Mouse (Mus musculus) forebrain, embryonic 16.5 days (tissue): ENCODE measurements around the gene Asb5. TPM values are rescaled to one million over a fixed set of nuclear protein-coding genes. Genes with fewer than 3 reads are reported as not detected.

Experiments
- ATAC-seq: fragments of 200-750 bp; cut with Nextera tagmentation; 2 replicates; pipeline ENCODE4 v1.8.0; 2017; ENCODE audit warnings: mild to moderate bottlenecking, moderate library complexity
- H3K27ac ChIP-seq: fragments of 300-500 bp; sonication (generic); 2 replicates; pipeline ENCODE4 v1.5.1; 2014; ENCODE audit warnings: low read length, control low read depth
- H3K27me3 ChIP-seq: fragments of 300-500 bp; sonication (generic); replicated peaks from 2 replicates; pipeline ENCODE4 v1.6.1; 2014; ENCODE audit warnings: low read length; ENCODE audit not compliant: control insufficient read depth, insufficient read depth
- H3K36me3 ChIP-seq: fragments of 300-500 bp; sonication (generic); 2 replicates; pipeline ENCODE4 v1.6.1; 2014; ENCODE audit not compliant: control insufficient read depth, insufficient read depth
- H3K4me1 ChIP-seq: fragments of 300-500 bp; sonication (generic); replicated peaks from 2 replicates; pipeline ENCODE4 v1.6.1; 2014; ENCODE audit warnings: low read length; ENCODE audit not compliant: control insufficient read depth, insufficient read depth
- H3K4me2 ChIP-seq: fragments of 300-500 bp; sonication (generic); 2 replicates; pipeline ENCODE4 v1.6.1; 2014; ENCODE audit warnings: mild to moderate bottlenecking, low read length, control low read depth
- H3K4me3 ChIP-seq: fragments of 300-500 bp; sonication (generic); replicated peaks from 2 replicates; pipeline ENCODE4 v1.5.1; 2014; ENCODE audit warnings: mild to moderate bottlenecking, low read length, control low read depth
- H3K9ac ChIP-seq: fragments of 300-500 bp; sonication (generic); replicated peaks from 2 replicates; pipeline ENCODE4 v1.6.1; 2014; ENCODE audit warnings: low read depth, low read length, control low read depth
- H3K9me3 ChIP-seq: fragments of 300-500 bp; sonication (generic); 2 replicates; pipeline ENCODE4 v1.6.1; 2016; ENCODE audit warnings: low read length; ENCODE audit not compliant: control insufficient read depth
- WGBS: fragments of 180-500 bp; shearing (Covaris S2); extraction: QIAGEN DNeasy Blood & Tissue Kit; methylation state at CpG from one replicate; pipeline ENCODE4 v1.1.7; 2014; 5-methylcytosine and 5-hydroxymethylcytosine counted together
- polyA plus RNA-seq: library from polyadenylated mRNA; unstranded; fragments of >200 nt; fragmentation: Nextera tagmentation; extraction: Ambion mirVana; gene quantifications from 2 replicates; pipeline ENCODE4 v1.2.1, GENCODE M21; 2015

Gene Asb5
- polyA plus RNA-seq, 1 experiment from 2014 or later: 6.3 TPM

GRCm38 (mm10) chr8:54525606-54526005 is 3.8 kb upstream of the Asb5 start:
- H3K4me2 ChIP-seq: no peak overlapping the region
- H3K4me1 ChIP-seq: peaks cover 19% of the 10 kb centered on the region
- H3K9me3 ChIP-seq: no peaks in the 10 kb centered on the region
- H3K9ac ChIP-seq: no peak overlapping the region
- 91% methylated on average over 2 of the region's 2 CpGs for WGBS
- no peak overlapping the region for H3K27ac ChIP-seq
- peaks cover 4% of the 10 kb centered on the region; the same call in 1 of the 2 replicates for H3K36me3 ChIP-seq
- ATAC-seq: no peak
- H3K27me3 ChIP-seq: no peaks in the 10 kb centered on the region
- H3K4me3 ChIP-seq: no peak overlapping the region

DNA sequence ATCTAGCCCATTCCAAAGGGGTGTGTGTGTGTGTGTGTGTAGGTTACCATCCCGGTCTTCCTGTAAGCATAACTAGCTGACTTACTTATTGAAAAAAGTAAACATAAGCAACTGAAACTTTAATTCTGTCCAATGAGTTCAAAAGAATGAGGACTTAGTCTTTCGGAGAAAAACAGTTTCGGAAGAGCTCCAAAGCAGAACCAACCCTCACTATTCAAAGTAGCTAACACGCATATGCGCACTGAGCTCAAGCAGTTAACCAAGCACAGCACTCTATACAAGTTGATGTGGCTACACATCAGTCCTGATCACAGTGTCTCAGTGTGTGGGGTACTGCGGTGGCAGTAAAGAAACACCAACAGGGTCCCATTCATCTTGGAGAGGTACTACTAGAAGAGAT is 2.7 kb upstream of the Asb5 start:
- no peak for ATAC-seq
- H3K4me1 ChIP-seq: peaks cover 19% of the 10 kb centered on the region
- no peaks in the 10 kb centered on the region for H3K9me3 ChIP-seq
- H3K9ac ChIP-seq: no peak overlapping the region
- WGBS: 95% methylated on average over 6 of the region's 6 CpGs
- H3K4me2 ChIP-seq: no peak overlapping the region
- no peak overlapping the region for H3K27ac ChIP-seq
- H3K27me3 ChIP-seq: no peaks in the 10 kb centered on the region
- H3K4me3 ChIP-seq: no peak overlapping the region
- no peaks in the 10 kb centered on the region for H3K36me3 ChIP-seq

- no peaks in the 10 kb centered on the region for H3K36me3 ChIP-seq
- H3K27ac ChIP-seq: no peak overlapping the region
- peaks cover 19% of the 10 kb centered on the region for H3K4me1 ChIP-seq
- no peak for ATAC-seq
- peak overlapping the region; percentile 76 for H3K4me2 ChIP-seq
- 41% methylated on average over 7 of the region's 7 CpGs for WGBS
- no peaks in the 10 kb centered on the region for H3K9me3 ChIP-seq
- peak overlapping the region; percentile 95; the same call in 1 of the 2 replicates for H3K9ac ChIP-seq
- no peaks in the 10 kb centered on the region for H3K27me3 ChIP-seq
- H3K4me3 ChIP-seq: peak overlapping the region; percentile 96
These were observed 809 bp upstream of the Asb5 start for GRCm38 (mm10) chr8:54528571-54528970.

GRCm38 (mm10) chr8:54535172-54535571 is 5.8 kb downstream of the Asb5 start:
- Histone ChIP-seq H3K4me1 (peaks cover 4% of the 10 kb centered on the region), H3K27me3 (no peaks in the 10 kb centered on the region), H3K4me2 (no peak overlapping the region), H3K9me3 (no peaks in the 10 kb centered on the region), H3K27ac (no peak overlapping the region), H3K36me3 (no peaks in the 10 kb centered on the region), H3K4me3 (no peak overlapping the region), H3K9ac (no peak overlapping the region)
- 77% methylated on average over 5 of the region's 5 CpGs for WGBS
- no peak for ATAC-seq

- H3K4me2 ChIP-seq: no peak overlapping the region
- H3K4me3 ChIP-seq: no peak overlapping the region
- H3K9ac ChIP-seq: no peak overlapping the region
- ATAC-seq: 0 out of 2 replicates have a peak, but pooled peaks have one; percentile 18
- H3K27me3 ChIP-seq: no peaks in the 10 kb centered on the region
- no peaks in the 10 kb centered on the region for H3K36me3 ChIP-seq
- no peak overlapping the region for H3K27ac ChIP-seq
- no peaks in the 10 kb centered on the region for H3K4me1 ChIP-seq
- no peaks in the 10 kb centered on the region for H3K9me3 ChIP-seq
- 95% methylated on average over 3 of the region's 3 CpGs for WGBS
These were observed 7.9 kb downstream of the Asb5 start for GRCm38 (mm10) chr8:54537285-54537684.

DNA sequence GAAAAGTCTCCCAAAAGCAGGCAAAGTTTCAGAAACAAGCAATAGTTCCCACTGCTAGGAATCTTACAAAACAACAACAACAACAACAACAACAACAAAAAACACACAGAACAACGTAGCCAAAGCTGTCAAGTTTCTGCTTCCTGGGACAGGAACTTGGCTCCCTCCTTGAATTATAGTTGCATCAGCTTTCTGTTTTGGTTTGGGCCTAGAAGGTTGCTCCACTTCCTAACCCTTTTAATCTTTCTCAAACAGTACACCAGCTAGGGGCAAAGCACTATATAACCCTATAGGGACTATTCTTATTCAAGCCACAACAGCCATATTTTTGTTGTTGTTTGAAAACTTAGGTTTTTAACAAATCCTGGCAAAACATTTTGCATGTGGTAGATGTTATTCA is 12.0 kb downstream of the Asb5 start:
- Histone ChIP-seq H3K4me3 (no peak overlapping the region), H3K4me1 (no peaks in the 10 kb centered on the region), H3K9me3 (no peaks in the 10 kb centered on the region), H3K9ac (no peak overlapping the region), H3K4me2 (no peak overlapping the region), H3K27ac (no peak overlapping the region), H3K27me3 (no peaks in the 10 kb centered on the region), H3K36me3 (no peaks in the 10 kb centered on the region)
- no peak for ATAC-seq
- WGBS: 80% methylated on average over 1 of the region's 1 CpGs

DNA sequence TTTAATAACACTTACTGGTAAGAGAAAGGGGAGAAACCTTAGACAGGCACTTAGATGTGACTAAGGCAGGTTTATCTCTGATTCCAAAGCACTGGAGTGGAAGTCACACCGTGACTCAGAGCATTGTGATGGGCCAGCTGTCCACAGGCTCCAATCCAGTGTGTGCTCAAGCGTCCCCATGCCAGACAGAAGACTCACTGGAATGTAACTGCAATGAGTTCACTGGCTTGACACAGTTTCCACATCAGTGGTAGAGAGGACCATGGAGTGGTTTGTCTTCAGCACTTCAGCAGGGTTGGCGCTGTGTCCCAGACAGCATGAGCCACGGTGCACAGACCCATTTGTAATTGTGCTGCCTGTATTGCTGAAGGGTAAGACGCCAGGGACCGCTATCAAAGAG is 19.0 kb downstream of the Asb5 start:
- no peaks in the 10 kb centered on the region for H3K9me3 ChIP-seq
- H3K9ac ChIP-seq: no peak overlapping the region
- H3K4me2 ChIP-seq: no peak overlapping the region
- H3K4me1 ChIP-seq: no peaks in the 10 kb centered on the region
- H3K4me3 ChIP-seq: no peak overlapping the region
- 73% methylated on average over 6 of the region's 6 CpGs for WGBS
- H3K27me3 ChIP-seq: no peaks in the 10 kb centered on the region
- no peak for ATAC-seq
- H3K27ac ChIP-seq: no peak overlapping the region
- no peaks in the 10 kb centered on the region for H3K36me3 ChIP-seq

DNA sequence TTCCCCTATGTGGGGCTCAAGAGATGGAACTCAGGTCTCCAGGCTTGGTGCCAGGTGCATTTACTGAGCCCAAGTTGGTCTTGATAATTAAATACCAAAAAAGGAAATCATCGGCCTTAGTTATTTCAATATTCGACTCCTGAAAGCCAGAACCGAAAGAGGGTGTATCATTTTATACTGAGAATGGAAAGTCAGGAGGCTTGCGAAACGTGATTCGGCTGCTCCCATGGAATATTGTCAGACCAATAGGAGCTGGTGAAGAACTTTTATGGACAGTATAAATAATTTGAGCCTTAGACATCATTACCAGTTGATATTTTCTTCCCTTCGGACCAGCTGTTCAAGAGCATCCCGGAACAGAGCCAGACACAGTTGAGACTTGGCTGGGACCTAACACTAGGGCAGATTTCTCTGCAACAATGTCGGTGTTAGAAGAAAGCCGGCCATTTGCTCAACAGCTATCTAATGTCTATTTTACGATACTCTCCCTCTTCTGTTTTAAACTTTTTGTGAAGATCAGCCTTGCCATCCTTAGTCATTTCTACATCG is 20.7 kb downstream of the Asb5 start:
- Histone ChIP-seq H3K9ac (no peak overlapping the region), H3K4me2 (no peak overlapping the region), H3K36me3 (no peaks in the 10 kb centered on the region), H3K27me3 (no peaks in the 10 kb centered on the region), H3K4me1 (no peaks in the 10 kb centered on the region), H3K4me3 (no peak overlapping the region), H3K27ac (no peak overlapping the region), H3K9me3 (no peaks in the 10 kb centered on the region)
- ATAC-seq: no peak
- WGBS: 95% methylated on average over 12 of the region's 12 CpGs

DNA sequence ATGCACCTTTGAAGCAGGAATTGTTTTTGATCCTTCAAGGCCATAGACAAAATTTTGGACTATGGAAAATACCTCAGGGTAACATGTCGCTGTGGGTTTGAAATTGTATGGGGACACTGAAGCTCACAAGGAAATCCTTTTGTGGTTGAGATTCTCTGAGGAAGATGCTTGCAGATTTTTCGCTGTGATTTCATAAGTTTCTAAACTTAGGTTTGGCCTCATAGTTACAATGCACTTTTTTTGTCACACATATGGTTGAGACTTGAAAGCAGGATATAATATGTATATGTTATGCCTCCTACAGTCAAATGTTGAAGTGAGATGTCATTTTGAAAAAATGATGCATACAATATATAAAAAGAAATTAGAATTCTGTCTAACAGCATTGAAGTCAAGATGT is 25.5 kb downstream of the Asb5 start:
- Histone ChIP-seq H3K4me3 (no peak overlapping the region), H3K4me1 (no peaks in the 10 kb centered on the region), H3K27ac (no peak overlapping the region), H3K27me3 (no peaks in the 10 kb centered on the region), H3K9me3 (no peaks in the 10 kb centered on the region), H3K9ac (no peak overlapping the region), H3K36me3 (no peaks in the 10 kb centered on the region), H3K4me2 (no peak overlapping the region)
- 88% methylated on average over 2 of the region's 2 CpGs for WGBS
- ATAC-seq: no peak

DNA sequence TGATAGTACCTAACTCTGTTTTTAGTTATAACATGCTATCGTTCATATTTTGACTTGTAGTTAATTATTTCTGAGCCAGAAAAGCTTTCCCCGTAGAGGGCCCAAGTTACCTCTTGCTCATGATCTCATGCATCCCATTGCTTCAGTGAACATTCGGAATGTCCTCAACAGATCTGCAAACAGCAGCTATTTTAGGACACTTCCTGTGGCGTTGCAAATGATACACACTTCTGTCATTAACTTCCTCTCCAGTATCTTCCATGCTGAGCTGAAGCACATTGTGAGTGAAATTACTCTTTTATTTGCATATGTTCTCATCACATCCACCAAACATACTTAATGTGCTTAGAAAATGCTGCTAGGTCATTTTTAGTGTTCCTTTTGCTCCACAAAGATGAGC is 32.8 kb downstream of the Asb5 start:
- H3K4me2 ChIP-seq: no peak overlapping the region
- H3K36me3 ChIP-seq: no peaks in the 10 kb centered on the region
- H3K4me3 ChIP-seq: no peak overlapping the region
- H3K27me3 ChIP-seq: no peaks in the 10 kb centered on the region
- no peak overlapping the region for H3K9ac ChIP-seq
- 84% methylated on average over 4 of the region's 4 CpGs for WGBS
- H3K4me1 ChIP-seq: no peaks in the 10 kb centered on the region
- no peaks in the 10 kb centered on the region for H3K9me3 ChIP-seq
- H3K27ac ChIP-seq: no peak overlapping the region
- ATAC-seq: no peak
